Mouse (Mus musculus) erythroblast, embryonic 14.5 days (primary cell): Measurements from ENCODE around the gene Tmem223.

ENCODE experiments used
- GATA1 ChIP-seq: IDR thresholded peaks from 2 replicates; pipeline ENCODE4 v1.6.1; 2012; ENCODE audit warnings: low read length, inconsistent platforms, mixed read lengths
- TAL1 ChIP-seq: IDR thresholded peaks from 3 replicates; pipeline ENCODE4 v1.6.1; 2012; ENCODE audit warnings: low read length, inconsistent platforms, mixed read lengths

DNA sequence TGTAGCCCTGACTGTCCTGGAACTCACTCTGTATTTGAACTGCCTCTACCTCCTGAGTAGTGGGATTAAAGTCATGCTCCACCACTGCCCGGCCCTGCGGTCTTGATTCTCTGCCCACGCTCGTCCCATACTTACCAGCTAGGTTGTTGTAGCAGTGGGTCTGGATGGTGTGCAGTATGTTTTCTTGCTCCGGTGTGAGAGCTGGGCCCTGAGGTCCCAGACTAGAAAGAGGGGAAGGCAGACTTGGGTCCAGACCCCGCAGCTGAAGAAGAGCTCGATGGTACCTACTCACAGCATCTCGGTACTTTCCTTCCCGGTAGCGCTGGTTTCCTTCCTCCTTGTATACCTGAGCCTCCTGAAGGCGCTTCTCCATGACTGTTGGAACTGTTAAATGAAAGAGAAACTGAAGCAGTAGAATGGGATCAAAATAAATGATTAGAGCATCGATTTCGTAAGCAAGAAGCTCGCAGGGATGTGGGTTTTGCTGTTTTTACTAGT is 47.6 kb downstream of the Tmem223 start:
- TF ChIP-seq TAL1 (no peak), GATA1 (no peak)
